ENCODE assay signal across 8 mouse cellular contexts in the genomic region with DNA sequence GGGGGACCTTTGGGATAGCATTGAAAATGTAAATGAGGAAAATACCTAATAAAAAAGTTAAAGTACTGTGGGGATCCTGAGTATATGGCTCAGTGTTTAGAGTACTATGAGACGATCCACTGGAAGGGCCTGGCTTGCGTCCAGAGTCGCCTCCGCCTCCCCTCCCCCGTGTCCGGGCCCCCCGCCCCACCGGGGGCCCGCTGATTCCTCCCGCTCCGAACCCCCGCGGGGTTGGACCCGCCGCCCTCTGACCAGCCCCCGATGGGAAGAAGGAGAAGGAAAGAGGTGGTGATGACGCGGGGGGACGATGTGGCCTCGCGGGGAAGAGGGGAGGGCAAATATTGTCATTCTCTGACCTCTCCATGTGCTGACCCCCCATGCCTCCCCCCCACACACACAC.
DNase-seq lines count a peak whose midpoint lies in the region; ATAC-seq lines count a peak whose summit lies in the region.
"Not testable (repeated sequence)": the region's sequence is repeated elsewhere in the genome, so short reads cannot be mapped to it uniquely, and the experiment has no call there.

No protein-coding gene starts in this region.

- not testable (repeated sequence) for H3K4me3 ChIP-seq in forebrain, embryonic 11.5 days (ENCODE audit: low read depth, low read length); heart, embryonic 16.5 days (ENCODE audit: low read length); intestine, embryonic 15.5 days (replicated peaks); liver, embryonic 12.5 days; lung, embryonic 16.5 days (ENCODE audit: low read length); midbrain, embryonic 14.5 days (replicated peaks; ENCODE audit: low read depth, low read length); stomach, embryonic 16.5 days (replicated peaks; ENCODE audit: low read length)

- H3K4me2 ChIP-seq in forebrain, embryonic 11.5 days (ENCODE audit: low read depth, low read length, severe bottlenecking); heart, embryonic 16.5 days (ENCODE audit: low read depth, low read length); intestine, embryonic 15.5 days (replicated peaks); liver, embryonic 12.5 days; lung, embryonic 16.5 days (ENCODE audit: low read depth, low read length); midbrain, embryonic 14.5 days (ENCODE audit: low read length); stomach, embryonic 16.5 days (ENCODE audit: low read depth, low read length): not testable (repeated sequence)

- H3K9ac ChIP-seq in forebrain, embryonic 11.5 days (ENCODE audit: low read length); heart, embryonic 16.5 days (ENCODE audit: low read length); intestine, embryonic 15.5 days; liver, embryonic 12.5 days; lung, embryonic 16.5 days (ENCODE audit: low read length); midbrain, embryonic 14.5 days (replicated peaks; ENCODE audit: low read length); stomach, embryonic 16.5 days (ENCODE audit: low read length): not testable (repeated sequence)

- not testable (repeated sequence) for H3K36me3 ChIP-seq in forebrain, embryonic 11.5 days (ENCODE audit: control insufficient read depth, insufficient read depth, low read length); heart, embryonic 16.5 days (ENCODE audit: control insufficient read depth, insufficient read depth); intestine, embryonic 15.5 days; liver, embryonic 12.5 days; lung, embryonic 16.5 days (ENCODE audit: control insufficient read depth, insufficient read depth, low read length); midbrain, embryonic 14.5 days (ENCODE audit: control insufficient read depth, insufficient read depth, low read length); stomach, embryonic 16.5 days (ENCODE audit: control insufficient read depth, insufficient read depth, low read length)

- not testable (repeated sequence) for DNase-seq in forebrain, embryonic 11.5 days (ENCODE audit: low spot score); midbrain, embryonic 14.5 days

- H3K27me3 ChIP-seq in forebrain, embryonic 11.5 days (ENCODE audit: control insufficient read depth, insufficient read depth, low read length); heart, embryonic 16.5 days (ENCODE audit: control insufficient read depth, insufficient read depth, low read length); intestine, embryonic 15.5 days (replicated peaks); liver, embryonic 12.5 days (replicated peaks); lung, embryonic 16.5 days (ENCODE audit: control insufficient read depth, insufficient read depth, low read depth, low read length); midbrain, embryonic 14.5 days (ENCODE audit: control insufficient read depth, insufficient read depth, low read length); stomach, embryonic 16.5 days (ENCODE audit: control insufficient read depth, insufficient read depth, low read length): not testable (repeated sequence)

- ATAC-seq in cerebellum, adult (ENCODE audit: insufficient number of reproducible peaks, low FRiP score, low TSS enrichment), result peak; percentile 88; the same call in 1 of the 2 replicates
- ATAC-seq in forebrain, embryonic 11.5 days (replicated peaks; ENCODE audit: low FRiP score), result peak; percentile 66; the same call in 1 of the 2 replicates
- 0 out of 2 replicates have a peak, but pooled peaks have one; percentile 49 for ATAC-seq in heart, embryonic 16.5 days (replicated peaks; ENCODE audit: extremely low read depth, insufficient read depth, low FRiP score)
- ATAC-seq in intestine, embryonic 15.5 days, result peak; percentile 84
- ATAC-seq in liver, embryonic 12.5 days, result peak; percentile 87
- peak; percentile 78 for ATAC-seq in lung, embryonic 16.5 days (ENCODE audit: low read depth)
- ATAC-seq in midbrain, embryonic 14.5 days (ENCODE audit: low FRiP score, low TSS enrichment), result peak; percentile 69
- ATAC-seq in stomach, embryonic 16.5 days (ENCODE audit: insufficient read depth, low FRiP score), result peak; percentile 86

- H3K4me1 ChIP-seq in forebrain, embryonic 11.5 days (replicated peaks; ENCODE audit: control insufficient read depth, insufficient read depth, low read length); heart, embryonic 16.5 days (ENCODE audit: control insufficient read depth, insufficient read depth, low read length); intestine, embryonic 15.5 days (replicated peaks); liver, embryonic 12.5 days; lung, embryonic 16.5 days (replicated peaks; ENCODE audit: control insufficient read depth, insufficient read depth, low read length); midbrain, embryonic 14.5 days (ENCODE audit: control insufficient read depth, insufficient read depth, low read length); stomach, embryonic 16.5 days (ENCODE audit: control insufficient read depth, insufficient read depth, low read length): not testable (repeated sequence)

- not testable (repeated sequence) for H3K9me3 ChIP-seq in forebrain, embryonic 11.5 days (ENCODE audit: control insufficient read depth, low read length); heart, embryonic 16.5 days (replicated peaks; ENCODE audit: control insufficient read depth, low read length); intestine, embryonic 15.5 days; liver, embryonic 12.5 days (replicated peaks); lung, embryonic 16.5 days (ENCODE audit: control insufficient read depth, low read length); midbrain, embryonic 14.5 days (ENCODE audit: control insufficient read depth, low read length); stomach, embryonic 16.5 days (replicated peaks; ENCODE audit: control insufficient read depth, low read length)

- no CpG with 5 or more reads among the region's 21 CpGs for WGBS in forebrain, embryonic 11.5 days
- no CpG with 5 or more reads among the region's 21 CpGs for WGBS in heart, embryonic 16.5 days
- WGBS in intestine, embryonic 15.5 days, result no CpG with 5 or more reads among the region's 21 CpGs
- no CpG with 5 or more reads among the region's 21 CpGs for WGBS in liver, embryonic 12.5 days (ENCODE audit: insufficient replicate concordance)
- WGBS in lung, embryonic 16.5 days, result no CpG with 5 or more reads among the region's 21 CpGs
- WGBS in midbrain, embryonic 14.5 days, result no CpG with 5 or more reads among the region's 21 CpGs
- WGBS in stomach, embryonic 16.5 days, result no CpG with 5 or more reads among the region's 21 CpGs

- not testable (repeated sequence) for H3K27ac ChIP-seq in forebrain, embryonic 11.5 days (ENCODE audit: low read depth, low read length); heart, embryonic 16.5 days (ENCODE audit: low read length); intestine, embryonic 15.5 days; liver, embryonic 12.5 days; lung, embryonic 16.5 days (ENCODE audit: low read length); midbrain, embryonic 14.5 days (replicated peaks; ENCODE audit: low read depth, low read length); stomach, embryonic 16.5 days (ENCODE audit: low read length)
